Mouse (Mus musculus) liver, adult 2 months (tissue): ENCODE data around the gene Agbl5.

ENCODE experiments used
- CTCF ChIP-seq: fragments of 200-500 bp; IDR thresholded peaks from 2 replicates; pipeline ENCODE4 v1.5.1; 2011; ENCODE audit warnings: low read depth, low read length, control low read depth
- POLR2A ChIP-seq: fragments of 200-500 bp; IDR thresholded peaks from 2 replicates; pipeline ENCODE4 v1.6.1; 2011; ENCODE audit warnings: low read length, control low read depth; ENCODE audit not compliant: insufficient read depth; ENCODE audit errors: extremely low read depth

- TF ChIP-seq POLR2A, result no peak
- no peak for TF ChIP-seq CTCF
Observed at GRCm38 (mm10) chr5:30930846-30931245, 42.4 kb downstream of the Agbl5 start.
